Mouse (Mus musculus): Measurements from ENCODE around the gene Gm20388. TPM values are rescaled to one million over a fixed set of nuclear protein-coding genes. Genes with fewer than 3 reads are reported as not detected.

The Gm20388 gene
- polyA plus RNA-seq, 1 experiment from 2014 or later, result not detected

- 73% methylated on average over 8 of the region's 8 CpGs for WGBS
- Histone ChIP-seq H3K4me1 (no peaks in the 10 kb centered on the region), H3K4me2 (replicated peaks) (no peak overlapping the region), H3K27me3 (no peaks in the 10 kb centered on the region), H3K36me3 (no peaks in the 10 kb centered on the region), H3K27ac (replicated peaks) (no peak overlapping the region), H3K9me3 (no peaks in the 10 kb centered on the region), H3K9ac (replicated peaks) (no peak overlapping the region), H3K4me3 (no peak overlapping the region)
- no peak for ATAC-seq (replicated peaks)
Measured at GRCm38 (mm10) chr8:120685591-120685990, 775.0 kb downstream of the Gm20388 start.

DNA sequence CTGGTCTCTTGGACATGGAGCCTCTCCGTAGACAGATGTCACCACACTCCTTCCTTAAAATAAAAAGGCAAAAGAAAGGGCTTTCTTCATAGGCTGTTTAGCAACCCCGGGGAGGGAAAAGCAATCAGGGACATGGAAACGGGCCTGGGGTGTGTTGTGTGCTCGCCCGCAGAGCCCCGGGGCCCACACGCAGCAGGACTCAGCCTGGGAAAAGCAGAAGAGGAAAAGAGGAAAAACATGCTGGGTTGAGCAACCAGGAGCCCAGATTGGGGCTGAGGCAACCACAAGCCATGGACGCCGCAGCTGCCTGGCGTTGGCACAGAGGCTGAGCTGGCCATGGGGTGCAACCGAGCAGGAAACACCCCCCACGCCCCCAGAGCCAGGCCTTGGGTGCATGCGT lies 775.4 kb downstream of the Gm20388 start:
- ATAC-seq (replicated peaks), result no peak
- WGBS, result 86% methylated on average over 13 of the region's 13 CpGs
- H3K4me2 ChIP-seq (replicated peaks), result no peak overlapping the region

DNA sequence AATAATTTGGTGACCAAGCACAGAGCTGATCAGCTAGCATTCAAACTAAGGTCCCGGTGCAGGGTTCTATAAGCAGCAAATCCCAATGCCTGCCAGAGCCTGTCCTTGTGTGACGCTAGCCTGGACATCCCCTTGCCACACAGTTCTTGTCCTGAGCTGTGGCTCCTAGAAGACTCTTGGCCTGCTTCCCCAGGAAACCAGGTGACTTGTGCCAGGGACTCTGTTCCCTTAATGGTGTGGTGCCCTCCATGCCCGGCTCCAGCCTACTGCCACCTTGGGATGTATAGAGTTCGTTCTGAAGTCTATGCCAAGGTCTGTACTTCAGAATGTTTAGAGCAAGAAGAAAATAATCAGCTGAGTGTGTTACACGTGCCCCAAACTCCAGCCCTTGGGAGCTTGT lies 775.9 kb downstream of the Gm20388 start:
- no peak overlapping the region for H3K4me3 ChIP-seq
- ATAC-seq (replicated peaks), result no peak
- no peaks in the 10 kb centered on the region for H3K9me3 ChIP-seq
- H3K9ac ChIP-seq (replicated peaks), result no peak overlapping the region
- WGBS, result 86% methylated on average over 5 of the region's 5 CpGs
- H3K27me3 ChIP-seq, result no peaks in the 10 kb centered on the region
- no peaks in the 10 kb centered on the region for H3K4me1 ChIP-seq
- H3K27ac ChIP-seq (replicated peaks), result no peak overlapping the region
- H3K4me2 ChIP-seq (replicated peaks), result no peak overlapping the region
- no peaks in the 10 kb centered on the region for H3K36me3 ChIP-seq

More for the DNA sequence above, 775.4 kb downstream of the Gm20388 start:
- Histone ChIP-seq H3K9ac (replicated peaks) (no peak overlapping the region), H3K4me1 (no peaks in the 10 kb centered on the region), H3K9me3 (no peaks in the 10 kb centered on the region), H3K4me3 (no peak overlapping the region), H3K36me3 (no peaks in the 10 kb centered on the region), H3K27me3 (no peaks in the 10 kb centered on the region), H3K27ac (replicated peaks) (no peak overlapping the region)

- Histone ChIP-seq H3K27ac (replicated peaks) (no peak overlapping the region), H3K9me3 (no peaks in the 10 kb centered on the region), H3K36me3 (no peaks in the 10 kb centered on the region), H3K4me1 (no peaks in the 10 kb centered on the region), H3K9ac (replicated peaks) (no peak overlapping the region), H3K4me3 (no peak overlapping the region), H3K27me3 (no peaks in the 10 kb centered on the region), H3K4me2 (replicated peaks) (no peak overlapping the region)
- no peak for ATAC-seq (replicated peaks)
- WGBS, result 79% methylated on average over 8 of the region's 8 CpGs
Measured at GRCm38 (mm10) chr8:120687786-120688185, 777.1 kb downstream of the Gm20388 start.

DNA sequence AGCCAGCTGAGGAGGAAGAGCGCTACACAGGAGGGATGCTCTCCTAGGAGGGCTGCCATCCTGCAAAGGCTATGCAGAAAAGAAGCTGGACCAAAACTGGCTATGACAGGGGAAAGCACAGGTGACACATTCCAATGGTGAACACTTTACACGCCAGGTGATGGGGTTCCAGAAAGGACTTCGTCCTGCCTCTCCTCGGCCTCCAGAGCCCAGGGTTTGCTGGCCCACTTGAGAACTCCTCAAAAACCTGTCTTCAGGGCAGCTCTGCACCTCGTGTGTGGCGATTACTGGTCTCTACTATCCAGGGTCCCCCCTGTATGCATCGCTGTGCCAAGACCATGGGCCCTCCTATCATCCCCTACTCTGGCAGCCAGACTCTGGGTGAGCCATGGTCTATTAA lies 777.9 kb downstream of the Gm20388 start:
- no peak overlapping the region for H3K4me3 ChIP-seq
- H3K9me3 ChIP-seq, result no peaks in the 10 kb centered on the region
- H3K27me3 ChIP-seq, result no peaks in the 10 kb centered on the region
- no peaks in the 10 kb centered on the region for H3K4me1 ChIP-seq
- no peaks in the 10 kb centered on the region for H3K36me3 ChIP-seq
- H3K9ac ChIP-seq (replicated peaks), result no peak overlapping the region
- H3K27ac ChIP-seq (replicated peaks), result no peak overlapping the region
- ATAC-seq (replicated peaks), result no peak
- 90% methylated on average over 7 of the region's 7 CpGs for WGBS
- no peak overlapping the region for H3K4me2 ChIP-seq (replicated peaks)

DNA sequence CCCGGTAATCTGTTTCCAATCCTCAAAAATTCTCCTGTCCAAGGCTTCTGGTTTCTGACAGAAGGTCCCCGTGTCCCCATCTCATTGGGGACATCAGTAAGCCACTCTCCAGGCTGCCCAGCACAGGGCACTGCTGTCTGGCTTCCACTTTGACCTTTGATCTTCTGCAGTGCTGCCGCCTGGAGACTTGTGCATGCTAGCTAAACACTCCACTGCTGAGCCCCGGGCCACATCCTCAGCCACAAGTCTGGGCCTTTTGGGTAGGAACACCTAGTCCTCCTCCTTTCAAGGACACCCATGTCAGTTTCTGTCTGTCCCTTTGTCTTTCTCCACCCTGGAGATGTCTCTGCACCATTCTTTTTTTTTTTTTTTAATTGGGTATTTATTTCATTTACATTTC lies 782.3 kb downstream of the Gm20388 start:
- ATAC-seq (replicated peaks), result no peak
- Histone ChIP-seq H3K4me2 (replicated peaks) (no peak overlapping the region), H3K27me3 (no peaks in the 10 kb centered on the region), H3K27ac (replicated peaks) (no peak overlapping the region), H3K4me3 (no peak overlapping the region), H3K9me3 (no peaks in the 10 kb centered on the region), H3K4me1 (peaks cover 8% of the 10 kb centered on the region), H3K9ac (replicated peaks) (no peak overlapping the region), H3K36me3 (no peaks in the 10 kb centered on the region)
- WGBS, result 77% methylated on average over 4 of the region's 4 CpGs

DNA sequence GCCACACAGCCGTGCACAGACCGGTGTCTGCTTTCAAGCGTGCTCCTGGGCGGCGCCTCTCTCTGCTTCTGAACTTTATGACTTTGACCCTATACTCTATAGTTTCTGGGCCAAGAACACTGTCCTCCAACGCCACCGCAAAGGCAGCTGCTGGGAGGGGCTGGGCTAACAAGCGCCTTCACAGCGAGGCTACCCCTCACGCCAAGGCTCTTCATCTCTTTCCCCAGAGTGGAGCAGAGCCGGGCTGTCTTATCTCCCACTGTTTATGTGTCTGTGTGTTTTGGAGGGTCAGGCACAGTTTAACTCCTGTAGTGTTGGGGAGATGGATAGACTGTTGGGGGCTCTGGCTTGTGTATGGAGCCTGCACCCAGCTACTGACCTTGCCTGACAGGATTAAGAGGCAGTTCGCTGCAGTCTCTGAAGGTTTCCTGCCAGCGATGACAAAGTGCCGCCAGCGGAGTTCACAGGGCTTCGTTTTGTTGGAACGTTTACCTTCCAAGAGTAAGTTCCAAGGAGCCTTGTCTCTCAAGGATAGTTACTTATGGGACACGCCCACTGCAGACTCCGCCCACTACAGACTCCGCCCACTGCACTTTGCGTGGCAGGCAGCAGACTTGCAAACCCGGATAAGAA lies 783.3 kb downstream of the Gm20388 start:
- ATAC-seq (replicated peaks), result no peak
- peaks cover 8% of the 10 kb centered on the region for H3K4me1 ChIP-seq
- no peak overlapping the region for H3K9ac ChIP-seq (replicated peaks)
- WGBS, result 57% methylated on average over 22 of the region's 22 CpGs
- H3K36me3 ChIP-seq, result no peaks in the 10 kb centered on the region
- H3K27ac ChIP-seq (replicated peaks), result no peak overlapping the region
- no peak overlapping the region for H3K4me3 ChIP-seq
- no peaks in the 10 kb centered on the region for H3K9me3 ChIP-seq
- no peak overlapping the region for H3K4me2 ChIP-seq (replicated peaks)
- H3K27me3 ChIP-seq, result no peaks in the 10 kb centered on the region

DNA sequence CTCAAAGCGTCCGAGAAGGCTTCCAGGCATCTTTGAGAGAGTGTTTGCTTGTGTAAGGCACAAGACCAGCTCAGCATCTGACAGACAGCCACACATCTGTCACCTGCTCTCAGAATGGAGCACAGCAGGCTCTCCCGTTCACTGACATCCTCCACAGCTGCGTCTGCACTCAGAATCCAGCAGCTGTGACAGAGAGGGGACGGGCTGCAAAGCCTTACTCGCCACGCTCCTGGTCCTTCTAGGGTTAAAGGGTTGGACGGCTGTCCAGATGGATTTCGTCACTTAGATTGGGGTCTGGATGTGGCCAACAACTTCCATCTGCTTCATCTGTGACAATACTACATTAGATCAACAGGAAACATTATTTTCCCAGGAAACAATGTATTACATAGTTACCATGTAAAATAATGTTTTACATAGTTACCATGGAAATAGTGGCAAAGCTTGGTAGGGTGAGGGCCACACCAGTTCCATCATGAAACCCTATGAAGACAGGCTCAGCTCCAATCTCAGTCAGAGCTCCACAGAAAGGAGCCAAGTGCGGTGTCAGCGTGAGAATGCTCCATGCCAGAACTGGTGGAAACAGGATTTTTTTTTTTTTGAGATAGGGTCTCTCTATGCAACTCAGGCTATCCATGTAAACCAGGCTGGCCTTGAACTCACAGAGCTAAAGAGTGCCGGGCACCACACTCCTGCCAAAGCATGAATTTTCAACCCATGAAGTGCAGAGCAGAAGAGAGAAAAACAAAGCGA lies 785.9 kb downstream of the Gm20388 start:
- Histone ChIP-seq H3K27me3 (no peaks in the 10 kb centered on the region), H3K4me3 (no peak overlapping the region), H3K9ac (replicated peaks) (no peak overlapping the region), H3K27ac (replicated peaks) (no peak overlapping the region), H3K9me3 (no peaks in the 10 kb centered on the region), H3K36me3 (no peaks in the 10 kb centered on the region), H3K4me2 (replicated peaks) (no peak overlapping the region), H3K4me1 (peaks cover 8% of the 10 kb centered on the region)
- no peak for ATAC-seq (replicated peaks)
- WGBS, result 63% methylated on average over 13 of the region's 13 CpGs

DNA sequence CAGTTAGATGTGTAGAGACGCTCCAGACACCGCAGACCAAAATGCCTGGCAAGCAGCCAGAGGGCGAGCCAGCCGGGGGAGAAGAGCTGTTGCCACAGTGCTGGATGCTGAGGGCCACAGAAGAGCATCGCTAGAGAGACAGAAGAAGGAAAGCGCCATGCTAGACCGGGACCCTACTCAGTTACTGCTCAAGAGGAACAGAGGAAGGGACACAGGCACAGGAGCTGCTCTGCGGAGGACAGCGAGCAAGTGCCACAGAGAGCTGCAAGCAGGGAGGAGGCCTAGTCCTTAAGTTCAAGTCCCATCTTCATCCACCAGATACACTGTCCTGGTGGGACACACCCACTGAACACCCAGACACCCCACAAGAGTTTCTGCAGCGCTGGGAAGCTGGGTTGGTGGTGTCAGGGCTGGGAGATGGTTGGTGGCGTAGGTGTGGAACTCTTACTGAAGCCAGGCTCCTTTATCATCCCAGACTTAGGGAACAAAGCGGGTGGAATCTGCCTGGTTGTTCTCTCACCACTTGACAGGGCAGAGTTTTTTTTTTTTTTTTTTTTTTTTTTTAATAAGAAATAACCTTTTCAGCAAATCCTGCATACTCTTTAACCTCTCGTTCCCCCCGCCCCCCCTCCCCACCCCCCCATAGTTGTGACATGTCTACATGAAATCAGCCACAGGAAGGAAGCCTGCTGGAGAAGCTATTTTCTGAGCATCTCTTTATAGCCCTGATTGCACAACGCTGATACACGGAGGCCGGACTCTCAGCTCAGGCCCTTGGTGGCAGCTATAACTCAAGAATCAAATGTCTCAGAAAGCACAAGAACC lies 786.7 kb downstream of the Gm20388 start:
- Histone ChIP-seq H3K27me3 (no peaks in the 10 kb centered on the region), H3K4me1 (peaks cover 8% of the 10 kb centered on the region), H3K9ac (replicated peaks) (no peak overlapping the region), H3K27ac (replicated peaks) (no peak overlapping the region), H3K36me3 (no peaks in the 10 kb centered on the region), H3K9me3 (no peaks in the 10 kb centered on the region), H3K4me3 (no peak overlapping the region), H3K4me2 (replicated peaks) (no peak overlapping the region)
- ATAC-seq (replicated peaks), result no peak
- WGBS, result 77% methylated on average over 17 of the region's 17 CpGs

GRCm38 (mm10) chr8:120697979-120698272 lies 787.3 kb downstream of the Gm20388 start:
- Histone ChIP-seq H3K4me2 (replicated peaks) (no peak overlapping the region), H3K9me3 (no peaks in the 10 kb centered on the region), H3K4me1 (peaks cover 8% of the 10 kb centered on the region), H3K4me3 (no peak overlapping the region), H3K9ac (replicated peaks) (no peak overlapping the region), H3K27me3 (no peaks in the 10 kb centered on the region), H3K27ac (replicated peaks) (no peak overlapping the region), H3K36me3 (no peaks in the 10 kb centered on the region)
- ATAC-seq (replicated peaks), result no peak

DNA sequence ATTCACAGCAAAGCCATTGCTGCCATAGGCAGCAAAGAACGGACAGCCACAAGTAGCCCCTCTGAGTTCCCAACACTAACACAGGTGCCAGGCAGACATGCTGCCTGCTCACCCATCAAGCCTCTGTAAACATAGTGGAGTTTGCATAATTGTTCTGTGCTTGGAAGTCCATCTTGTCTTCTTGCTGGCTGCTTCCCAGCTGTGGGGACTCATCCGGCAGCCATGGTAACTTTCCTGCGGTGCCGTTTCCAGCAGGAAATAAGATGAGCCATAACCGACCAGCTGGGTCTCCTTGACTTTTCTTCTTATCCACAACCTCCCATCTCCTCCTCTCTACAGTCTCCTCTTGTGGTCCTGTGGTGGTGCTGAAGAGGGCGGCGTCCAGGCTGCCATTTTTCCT lies 787.8 kb downstream of the Gm20388 start:
- H3K4me1 ChIP-seq, result peaks cover 8% of the 10 kb centered on the region
- H3K27me3 ChIP-seq, result no peaks in the 10 kb centered on the region
- no peak overlapping the region for H3K4me2 ChIP-seq (replicated peaks)
- no peak overlapping the region for H3K9ac ChIP-seq (replicated peaks)
- ATAC-seq (replicated peaks), result no peak
- no peak overlapping the region for H3K4me3 ChIP-seq
- H3K36me3 ChIP-seq, result no peaks in the 10 kb centered on the region
- no peak overlapping the region for H3K27ac ChIP-seq (replicated peaks)
- H3K9me3 ChIP-seq, result no peaks in the 10 kb centered on the region
- WGBS, result 96% methylated on average over 7 of the region's 7 CpGs

DNA sequence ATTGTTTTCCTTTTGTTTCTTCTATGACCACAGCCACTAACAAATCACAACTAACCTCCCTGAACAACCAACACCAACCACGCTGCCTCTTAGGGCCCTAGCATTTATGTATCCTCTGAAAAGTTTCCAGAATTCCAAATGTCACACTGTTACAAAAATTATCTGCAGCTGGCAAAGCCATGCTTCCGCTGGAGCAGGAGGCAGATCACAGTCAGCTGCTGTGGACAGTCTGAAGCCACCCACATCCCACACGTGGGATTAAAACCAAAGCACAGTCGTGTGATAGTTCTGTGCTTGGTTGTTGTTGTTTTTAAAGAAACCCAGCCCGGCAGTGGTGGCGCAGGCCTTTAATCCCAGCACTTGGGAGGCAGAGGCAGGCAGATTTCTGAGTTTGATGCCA lies 788.4 kb downstream of the Gm20388 start:
- H3K27me3 ChIP-seq, result no peaks in the 10 kb centered on the region
- H3K4me1 ChIP-seq, result peaks cover 8% of the 10 kb centered on the region
- H3K9me3 ChIP-seq, result no peaks in the 10 kb centered on the region
- H3K27ac ChIP-seq (replicated peaks), result no peak overlapping the region
- ATAC-seq (replicated peaks), result no peak
- H3K4me3 ChIP-seq, result no peak overlapping the region
- WGBS, result 82% methylated on average over 6 of the region's 6 CpGs
- no peak overlapping the region for H3K9ac ChIP-seq (replicated peaks)
- no peaks in the 10 kb centered on the region for H3K36me3 ChIP-seq
- no peak overlapping the region for H3K4me2 ChIP-seq (replicated peaks)

Data from forebrain, embryonic 15.5 days (tissue).